Mouse (Mus musculus) C2C12 (cell line): ENCODE results near the gene Gzf1. TPM values are rescaled to one million over a fixed set of nuclear protein-coding genes. Genes with fewer than 3 reads are reported as not detected.

Source experiments
- H3K27me3 ChIP-seq: one replicate; pipeline ENCODE4 v1.6.1; 2011; ENCODE audit not compliant: control insufficient read depth, insufficient read depth, insufficient read length
- H3K36me3 ChIP-seq: one replicate; pipeline ENCODE4 v1.6.1; 2011; ENCODE audit not compliant: control insufficient read depth, insufficient read depth
- H3K4me3 ChIP-seq: one replicate; pipeline ENCODE4 v1.5.1; 2011; ENCODE audit warnings: mild to moderate bottlenecking, control low read depth; ENCODE audit not compliant: poor library complexity, insufficient read depth, severe bottlenecking
- H3K79me2 ChIP-seq: one replicate; pipeline ENCODE4 v1.6.1; 2011; ENCODE audit not compliant: control insufficient read depth, insufficient read depth
- H3K79me3 ChIP-seq: one replicate; pipeline ENCODE4 v1.6.1; 2011; ENCODE audit warnings: low read depth, control low read depth
- H3ac ChIP-seq: one replicate; pipeline ENCODE3; 2011; ENCODE audit warnings: low read depth; ENCODE audit not compliant: control insufficient read depth, insufficient read length
- CEBPB ChIP-seq: IDR thresholded peaks from one replicate; pipeline ENCODE4 v1.6.1; 2011; ENCODE audit warnings: low read depth, mild to moderate bottlenecking, control low read depth, moderate library complexity
- CTCF ChIP-seq: IDR thresholded peaks from one replicate; pipeline ENCODE4 v1.5.1; 2011; ENCODE audit not compliant: control insufficient read depth, insufficient read depth, insufficient read length
- FOSL1 ChIP-seq: IDR thresholded peaks from one replicate; pipeline ENCODE4 v1.8.0; 2011; ENCODE audit warnings: mild to moderate bottlenecking, low read length; ENCODE audit not compliant: poor library complexity, insufficient read depth, severe bottlenecking
- MAX ChIP-seq: IDR thresholded peaks from one replicate; pipeline ENCODE4 v1.6.1; 2011; ENCODE audit warnings: mild to moderate bottlenecking, control low read depth
- MYOD1 ChIP-seq: IDR thresholded peaks from one replicate; pipeline ENCODE4 v1.6.1; 2011; ENCODE audit warnings: low read depth; ENCODE audit not compliant: control insufficient read depth, insufficient read length
- MYOG ChIP-seq: IDR thresholded peaks from one replicate; pipeline ENCODE4 v1.6.1; 2011; ENCODE audit not compliant: control insufficient read depth, insufficient read length; ENCODE audit errors: extremely low read depth
- USF1 ChIP-seq: IDR thresholded peaks from one replicate; pipeline ENCODE4 v1.6.1; 2011; ENCODE audit warnings: low read depth, mild to moderate bottlenecking, control low read depth, moderate library complexity
- polyA plus RNA-seq: library from polyadenylated mRNA; unstranded; fragments of >200 nt; fragmentation: generic; extraction: Trizol; gene quantifications from one replicate; pipeline ENCODE4 v1.2.1, GENCODE M21; 2012; ENCODE audit warnings: missing spikeins

The Gzf1 gene
- polyA plus RNA-seq, 1 experiment: 6.9 TPM

DNA sequence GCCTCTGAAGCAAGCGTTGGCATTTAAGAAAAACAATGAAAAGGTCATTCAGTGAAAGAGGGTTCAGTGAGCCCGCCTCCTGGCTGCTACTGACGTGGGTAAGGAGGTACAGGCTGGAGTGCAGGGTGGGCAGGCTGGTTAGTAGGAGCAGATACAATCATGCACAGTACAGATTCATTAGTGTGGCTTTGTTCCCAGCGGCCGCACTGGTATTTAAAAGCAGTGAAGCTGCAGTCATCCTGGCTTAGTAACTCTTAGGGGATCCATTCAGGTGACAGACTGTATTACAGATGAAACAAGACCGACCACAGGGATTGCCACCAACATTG is 26.3 kb downstream of the Gzf1 start:
- no peak for TF ChIP-seq CEBPB
- no peak for TF ChIP-seq MYOD1
- TF ChIP-seq CTCF: no peak
- no peak for TF ChIP-seq MAX
- no peak for TF ChIP-seq USF1
- TF ChIP-seq MYOG: no peak
- TF ChIP-seq FOSL1: no peak
- Histone ChIP-seq H3K4me3 (no peak overlapping the region), H3K79me3 (no peaks in the 10 kb centered on the region), H3K36me3 (peaks cover 14% of the 10 kb centered on the region), H3K79me2 (no peaks in the 10 kb centered on the region), H3ac (no peak overlapping the region), H3K27me3 (no peaks in the 10 kb centered on the region)

- Histone ChIP-seq H3ac (no peak overlapping the region), H3K79me2 (peaks cover 10% of the 10 kb centered on the region), H3K79me3 (peaks cover 1% of the 10 kb centered on the region), H3K36me3 (peaks cover 9% of the 10 kb centered on the region), H3K27me3 (no peaks in the 10 kb centered on the region), H3K4me3 (no peak overlapping the region)
- no peak for TF ChIP-seq USF1
- TF ChIP-seq CEBPB: no peak
- TF ChIP-seq MYOD1: no peak
- TF ChIP-seq FOSL1: no peak
- TF ChIP-seq MYOG: no peak
- no peak for TF ChIP-seq MAX
- TF ChIP-seq CTCF: no peak
Observed at GRCm38 (mm10) chr2:148712326-148712725, 31.5 kb downstream of the Gzf1 start.

GRCm38 (mm10) chr2:148717072-148717471 is 36.2 kb downstream of the Gzf1 start:
- no peaks in the 10 kb centered on the region for H3K36me3 ChIP-seq
- TF ChIP-seq MYOD1 (no peak), MAX (no peak), USF1 (no peak), CTCF (no peak), MYOG (no peak), CEBPB (no peak), FOSL1 (no peak)
- no peak overlapping the region for H3K4me3 ChIP-seq
- peaks cover 27% of the 10 kb centered on the region for H3K79me2 ChIP-seq
- H3K79me3 ChIP-seq: peaks cover 3% of the 10 kb centered on the region
- no peak overlapping the region for H3ac ChIP-seq
- no peaks in the 10 kb centered on the region for H3K27me3 ChIP-seq

DNA sequence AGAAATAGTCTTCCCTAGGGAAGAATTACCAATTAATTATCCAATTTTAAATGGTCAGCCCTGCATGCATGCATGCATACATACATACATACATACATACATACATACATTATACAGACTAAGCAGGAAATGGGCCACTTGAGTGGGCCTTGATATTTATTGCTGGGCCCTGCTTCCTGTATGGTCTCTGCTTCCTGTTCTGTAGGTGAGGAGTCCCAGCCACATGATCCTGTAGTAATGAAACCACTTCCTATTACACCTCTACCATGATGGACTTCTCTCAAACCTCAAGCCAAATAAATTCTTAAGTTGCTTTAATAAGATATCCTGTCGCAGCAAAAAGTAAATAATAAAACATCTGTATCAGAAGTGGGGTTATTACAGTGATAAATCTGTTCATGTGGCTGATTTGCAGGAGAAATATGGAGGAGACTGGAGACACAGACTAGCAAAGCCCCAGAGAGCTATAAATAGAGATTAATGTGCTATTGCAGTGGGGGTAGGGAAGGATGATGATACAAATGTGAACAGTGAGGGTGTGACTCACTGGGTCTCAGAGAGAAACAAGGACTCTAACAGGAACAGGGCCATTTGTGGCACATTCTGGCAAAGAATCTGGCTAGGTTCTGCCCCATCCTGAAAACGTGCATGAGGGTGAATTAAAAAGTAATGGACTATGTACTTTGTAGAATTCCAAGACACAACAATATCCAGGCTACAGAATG is 38.6 kb downstream of the Gzf1 start:
- H3K27me3 ChIP-seq: no peaks in the 10 kb centered on the region
- TF ChIP-seq MYOG (no peak), CEBPB (no peak), FOSL1 (no peak), MAX (no peak), CTCF (no peak), USF1 (no peak), MYOD1 (no peak)
- peaks cover 8% of the 10 kb centered on the region for H3K79me3 ChIP-seq
- H3K4me3 ChIP-seq: no peak overlapping the region
- no peaks in the 10 kb centered on the region for H3K36me3 ChIP-seq
- H3K79me2 ChIP-seq: peaks cover 45% of the 10 kb centered on the region
- H3ac ChIP-seq: no peak overlapping the region

GRCm38 (mm10) chr2:148731614-148732326 is 50.9 kb downstream of the Gzf1 start:
- no peak for TF ChIP-seq USF1
- TF ChIP-seq MYOG: no peak
- TF ChIP-seq MYOD1: no peak
- no peak for TF ChIP-seq CTCF
- no peak for TF ChIP-seq CEBPB
- TF ChIP-seq MAX: no peak
- TF ChIP-seq FOSL1: no peak
- Histone ChIP-seq H3K36me3 (no peaks in the 10 kb centered on the region), H3K79me3 (peaks cover 2% of the 10 kb centered on the region)

More at GRCm38 (mm10) chr2:148731614-148732326, 50.9 kb downstream of the Gzf1 start:
- Histone ChIP-seq H3K27me3 (no peaks in the 10 kb centered on the region), H3K79me2 (no peaks in the 10 kb centered on the region), H3K4me3 (peak overlapping the region; percentile 85), H3ac (peak overlapping the region; percentile 75)
